ENCODE assay signal across 24 mouse cellular contexts in the genomic region with DNA sequence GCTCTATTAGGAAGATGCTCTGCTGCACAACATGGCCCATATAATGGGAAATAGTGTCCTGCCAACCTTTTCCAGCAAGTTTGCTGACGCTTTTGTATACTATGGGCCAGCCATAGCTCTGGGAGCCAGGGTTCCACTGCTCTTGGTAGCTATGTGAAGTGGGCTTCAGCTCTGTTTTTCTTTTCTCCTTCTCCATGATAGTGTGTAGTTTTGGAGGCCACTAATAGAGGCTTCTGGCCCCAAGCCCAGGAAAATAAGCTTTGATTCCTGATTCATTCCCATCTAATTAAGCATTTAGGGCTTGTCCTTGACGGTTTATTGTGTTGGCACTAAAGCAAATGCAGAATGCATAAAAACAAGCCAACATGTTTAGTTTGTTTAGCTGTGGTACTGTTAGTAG. TPM values are rescaled to one million over a fixed set of nuclear protein-coding genes. Genes with fewer than 3 reads are reported as not detected.
DNase-seq lines count a peak whose midpoint lies in the region; ATAC-seq lines count a peak whose summit lies in the region.
"Had no signal": no experiment of that assay in that cellular context is flagged by ENCODE, and none has a peak within 500 bp of the region (broad histone marks: within the 10 kb centered on the region; RNA-seq: fewer than 3 reads in every experiment).

No protein-coding gene starts in this region.

- H3K27ac ChIP-seq in midbrain, embryonic 14.5 days (replicated peaks; ENCODE audit: low read depth, low read length): no peak overlapping the region
- no peak overlapping the region for H3K27ac ChIP-seq in midbrain, embryonic 10.5 days (replicated peaks)
- H3K27ac ChIP-seq: embryonic facial prominence, embryonic 10.5 days; limb, embryonic 15.5 days; neural tube, embryonic 15.5 days; stomach, postnatal 0 days had no signal

- H3K27me3 ChIP-seq in midbrain, embryonic 14.5 days (ENCODE audit: control insufficient read depth, insufficient read depth, low read length): no peaks in the 10 kb centered on the region
- no peaks in the 10 kb centered on the region for H3K27me3 ChIP-seq in midbrain, embryonic 10.5 days (ENCODE audit: low read depth, poor library complexity, severe bottlenecking)
- H3K27me3 ChIP-seq: hindbrain, embryonic 13.5 days; limb, embryonic 15.5 days; megakaryocyte, embryonic 14.5 days; neural tube, embryonic 15.5 days had no signal

- H3K9me3 ChIP-seq in midbrain, embryonic 14.5 days (ENCODE audit: control insufficient read depth, low read length): no peaks in the 10 kb centered on the region
- H3K9me3 ChIP-seq in midbrain, embryonic 10.5 days (replicated peaks): no peaks in the 10 kb centered on the region
- H3K9me3 ChIP-seq: embryonic facial prominence, embryonic 10.5 days; hindbrain, embryonic 13.5 days; limb, embryonic 15.5 days; megakaryocyte, embryonic 14.5 days; neural tube, embryonic 15.5 days had no signal

- H3K4me3 ChIP-seq in midbrain, embryonic 14.5 days (replicated peaks; ENCODE audit: low read depth, low read length): no peak overlapping the region
- H3K4me3 ChIP-seq in midbrain, embryonic 10.5 days: no peak overlapping the region
- H3K4me3 ChIP-seq: embryonic facial prominence, embryonic 10.5 days; hindbrain, embryonic 13.5 days; limb, embryonic 15.5 days; megakaryocyte, embryonic 14.5 days; myocyte; neural tube, embryonic 15.5 days had no signal

- no peak overlapping the region for H3K4me2 ChIP-seq in midbrain, embryonic 14.5 days (ENCODE audit: low read length)
- H3K4me2 ChIP-seq: hindbrain, embryonic 13.5 days; limb, embryonic 15.5 days; neural tube, embryonic 15.5 days had no signal

- no peak overlapping the region for H3K9ac ChIP-seq in midbrain, embryonic 14.5 days (replicated peaks; ENCODE audit: low read length)
- H3K9ac ChIP-seq: hindbrain, embryonic 13.5 days; limb, embryonic 15.5 days; liver, postnatal 0 days; neural tube, embryonic 15.5 days had no signal

- WGBS in midbrain, embryonic 14.5 days: 89% methylated on average over 2 of the region's 2 CpGs
- 98% methylated on average over 2 of the region's 2 CpGs for WGBS in midbrain, embryonic 10.5 days

- peak; percentile 9 to 20 for DNase-seq in adrenal gland, postnatal 36 days
- DNase-seq in adrenal gland, postnatal 25 days: no peak
- DNase-seq in kidney, postnatal 10 days: peak; percentile 24
- DNase-seq in kidney, postnatal 36 days: no peak
- DNase-seq in midbrain, embryonic 14.5 days: peak; percentile 8
- DNase-seq in midbrain, embryonic 10.5 days (ENCODE audit: low spot score): no peak
- DNase-seq in brain, adult 2 months (ENCODE audit: low read depth, low spot score): peak; percentile 10
- DNase-seq in liver: no peak
- DNase-seq: cerebellum, adult 11-12 months; cerebellum, postnatal 36 days; gastrocnemius, postnatal 14 days; heart, postnatal 10 days; liver, postnatal 0 days; lung, postnatal 14 days; right cerebral cortex, adult 18-20 months; thymus, postnatal 14 days had no signal

- H3K4me1 ChIP-seq in midbrain, embryonic 14.5 days (ENCODE audit: control insufficient read depth, insufficient read depth, low read length): no peaks in the 10 kb centered on the region
- H3K4me1 ChIP-seq in midbrain, embryonic 10.5 days: no peaks in the 10 kb centered on the region
- H3K4me1 ChIP-seq: embryonic facial prominence, embryonic 10.5 days; hindbrain, embryonic 13.5 days; limb, embryonic 15.5 days; neural tube, embryonic 15.5 days had no signal

- H3K36me3 ChIP-seq in midbrain, embryonic 14.5 days (ENCODE audit: control insufficient read depth, insufficient read depth, low read length): peaks cover 69% of the 10 kb centered on the region
- H3K36me3 ChIP-seq in midbrain, embryonic 10.5 days: peaks cover 91% of the 10 kb centered on the region

- ATAC-seq in midbrain, embryonic 14.5 days (ENCODE audit: low FRiP score, low TSS enrichment): no peak
- ATAC-seq: intestine, embryonic 16.5 days; liver, postnatal 0 days had no signal

RNA-seq across cellular contexts. Expression of a gene that starts 39.2 kb away (rescaled TPM):
- 10 to 100 TPM; 62.6 to 64.1 TPM for total RNA-seq in adrenal gland, postnatal 36 days (2021)
- 64.7 and 65.3 TPM in 2 replicates for total RNA-seq in adrenal gland, postnatal 25 days (2021)
- polyA plus RNA-seq in midbrain, embryonic 14.5 days (2014; fragmentation: Nextera tagmentation; extraction: Ambion mirVana): 32.5 and 49.3 TPM in 2 replicates
- polyA plus RNA-seq in midbrain, embryonic 10.5 days (2016; fragmentation: Nextera tagmentation; extraction: Ambion mirVana): 57.2 and 63.3 TPM in 2 replicates

RNA-seq across cellular contexts. Expression of a gene that starts 59.4 kb away (rescaled TPM):
- 10 to 100 TPM; 32.2 to 40.7 TPM for total RNA-seq in adrenal gland, postnatal 36 days (2021)
- total RNA-seq in adrenal gland, postnatal 25 days (2021): 32.2 and 36.8 TPM in 2 replicates
- polyA plus RNA-seq in midbrain, embryonic 14.5 days (2014; fragmentation: Nextera tagmentation; extraction: Ambion mirVana): 42.2 and 55.6 TPM in 2 replicates
- 36.7 and 38.0 TPM in 2 replicates for polyA plus RNA-seq in midbrain, embryonic 10.5 days (2016; fragmentation: Nextera tagmentation; extraction: Ambion mirVana)

RNA-seq across cellular contexts. Expression of a gene that starts 59.8 kb away (rescaled TPM):
- total RNA-seq in adrenal gland, postnatal 36 days (2021): 10 to 100 TPM; 25.8 to 30.5 TPM
- total RNA-seq in adrenal gland, postnatal 25 days (2021): 30.6 and 32.0 TPM in 2 replicates
- polyA plus RNA-seq in midbrain, embryonic 14.5 days (2014; fragmentation: Nextera tagmentation; extraction: Ambion mirVana): 28.1 and 35.1 TPM in 2 replicates
- 21.3 and 23.6 TPM in 2 replicates for polyA plus RNA-seq in midbrain, embryonic 10.5 days (2016; fragmentation: Nextera tagmentation; extraction: Ambion mirVana)

Comparison
In these comparisons a context has a peak if more than half of its experiments do, and no peak if none do; other contexts are left out.
1. DNase-seq: peak in adrenal gland, postnatal 36 days (2 of 2), kidney, postnatal 10 days (single experiment), midbrain, embryonic 14.5 days (single experiment) and brain, adult 2 months (single experiment); none in adrenal gland, postnatal 25 days (single experiment), kidney, postnatal 36 days (0 of 2), midbrain, embryonic 10.5 days (single experiment) and liver (single experiment).